ENCODE assay signal across 14 mouse cellular contexts in genomic region chr16:8997250-8997649, GRCm38 (mm10).
"Had no signal": no experiment of that assay in that cellular context is flagged by ENCODE, and none has a peak within 500 bp of the region (broad histone marks: within the 10 kb centered on the region; RNA-seq: fewer than 3 reads in every experiment).

No protein-coding gene starts in this region.

- H3K9me3 ChIP-seq: kidney, embryonic 15.5 days; limb, embryonic 15.5 days; liver, embryonic 12.5 days had no signal

- H3K36me3 ChIP-seq: kidney, embryonic 15.5 days; limb, embryonic 15.5 days; liver, embryonic 12.5 days had no signal

- H3K4me2 ChIP-seq: kidney, embryonic 15.5 days; limb, embryonic 15.5 days; liver, embryonic 12.5 days; lung, embryonic 14.5 days; midbrain, embryonic 11.5 days had no signal

- DNase-seq: kidney, adult 2 months; kidney, postnatal 14 days; lung, embryonic 14.5 days; lung, postnatal 10 days; lung, postnatal 4 days; retina, postnatal 1 day; right cerebral cortex, postnatal 4 days; spleen, adult 18-20 months; thymus, adult 18-20 months; thymus, postnatal 14 days had no signal

- H3K4me1 ChIP-seq: kidney, embryonic 15.5 days; limb, embryonic 15.5 days; liver, embryonic 12.5 days had no signal

- ATAC-seq: liver, embryonic 12.5 days had no signal

- H3K9ac ChIP-seq: kidney, embryonic 15.5 days; limb, embryonic 15.5 days; liver, embryonic 12.5 days; lung, embryonic 14.5 days had no signal

- H3K27ac ChIP-seq: kidney, embryonic 15.5 days; limb, embryonic 15.5 days; liver, embryonic 12.5 days had no signal

- H3K27me3 ChIP-seq: kidney, embryonic 15.5 days; limb, embryonic 15.5 days; liver, embryonic 12.5 days had no signal

- H3K4me3 ChIP-seq: kidney, embryonic 15.5 days; limb, embryonic 15.5 days; liver, embryonic 12.5 days had no signal
